In the genomic region with DNA sequence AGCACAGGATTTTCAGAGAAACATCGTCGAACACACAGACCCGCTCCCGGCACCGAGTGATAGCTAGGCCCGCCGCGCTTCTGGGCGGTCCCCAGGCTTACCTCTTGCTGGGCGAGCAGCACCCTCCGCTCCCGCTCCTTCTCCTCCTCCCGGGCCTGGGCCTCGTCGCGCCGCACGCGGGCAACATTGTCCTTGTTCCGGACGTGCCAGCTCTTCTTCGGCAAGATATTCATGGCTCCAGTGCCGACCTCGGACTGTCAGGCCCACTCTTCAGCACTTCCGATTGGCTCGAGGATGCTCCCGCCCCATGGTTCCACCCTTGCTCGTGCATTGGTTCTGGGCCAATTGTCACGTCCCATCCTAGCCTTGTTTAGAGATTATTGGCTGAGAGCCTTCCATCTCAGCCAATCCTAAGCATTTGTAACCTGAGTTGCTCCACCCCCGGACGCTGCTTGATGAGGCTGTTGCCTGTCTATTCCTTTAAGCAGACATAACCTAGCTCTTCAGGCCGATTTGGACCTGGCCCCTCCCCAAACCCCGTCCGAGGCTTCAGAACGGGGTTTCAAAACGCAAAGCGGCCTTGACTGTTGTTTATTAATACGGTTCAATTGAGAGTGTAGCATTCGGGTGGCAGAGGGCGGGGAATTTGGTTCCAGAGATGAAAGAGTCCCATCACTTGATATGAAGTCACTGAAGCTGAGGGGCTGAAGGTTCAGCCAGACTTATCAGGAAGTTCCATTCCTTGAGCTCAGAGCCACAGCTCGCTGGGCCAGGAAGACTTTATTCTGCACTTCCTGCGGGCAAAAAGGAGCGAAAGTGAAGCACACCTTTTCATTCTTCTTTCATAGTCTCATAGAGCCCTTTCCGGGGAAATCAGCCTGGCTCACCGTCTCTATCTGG, we compare ENCODE assay signal across 8 mouse cellular contexts. TPM values are rescaled to one million over a fixed set of nuclear protein-coding genes. Genes with fewer than 3 reads are reported as not detected.
DNase-seq lines count a peak whose midpoint lies in the region; ATAC-seq and TF ChIP-seq lines count a peak whose summit lies in the region.

Gene Leng1, minus strand, starts transcription at position 626 of the 900 bp plus-strand sequence.

- peaks cover 42% of the 10 kb centered on the region for H3K36me3 ChIP-seq in G1E (replicated peaks)
- peaks cover 11% of the 10 kb centered on the region for H3K36me3 ChIP-seq in forebrain, embryonic 16.5 days (ENCODE audit: control insufficient read depth, insufficient read depth)
- peaks cover 32% of the 10 kb centered on the region for H3K36me3 ChIP-seq in lung, embryonic 14.5 days (ENCODE audit: insufficient read depth)
- peaks cover 22% of the 10 kb centered on the region for H3K36me3 ChIP-seq in thymus, adult 2 months (ENCODE audit: control insufficient read depth, insufficient read depth, low read length)

- H3K4me2 ChIP-seq in forebrain, embryonic 16.5 days (ENCODE audit: low read length): peak within 1 kb of the TSS; percentile 92
- peak within 1 kb of the TSS; percentile 82 for H3K4me2 ChIP-seq in lung, embryonic 14.5 days

- no peak for TF ChIP-seq CTCF in G1E (IDR thresholded peaks at IDR 0.05; ENCODE audit: low read depth, low read length)
- no peak for TF ChIP-seq CTCF in layer of hippocampus, adult 2 months (conservative IDR thresholded peaks at IDR 0.05)
- TF ChIP-seq CTCF in lung, embryonic 14.5 days (IDR thresholded peaks at IDR 0.05; ENCODE audit: low read depth): no peak
- TF ChIP-seq CTCF in olfactory bulb, adult 2 months (IDR thresholded peaks at IDR 0.05; ENCODE audit: insufficient read depth, low read depth, low read length): no peak
- TF ChIP-seq CTCF in thymus, adult 2 months (IDR thresholded peaks at IDR 0.05; ENCODE audit: borderline replicate concordance, control insufficient read depth, extremely low read depth, insufficient read depth, low read length, poor library complexity): peak; percentile 33; the same call in 1 of the 2 replicates

- peaks cover 35% of the 10 kb centered on the region for H3K4me1 ChIP-seq in G1E (ENCODE audit: insufficient read depth, low read depth, low read length)
- H3K4me1 ChIP-seq in forebrain, embryonic 16.5 days (replicated peaks; ENCODE audit: control insufficient read depth, insufficient read depth, low read length): peaks cover 18% of the 10 kb centered on the region
- 0 out of 2 replicates have a peak, but pooled peaks cover 3% of the 10 kb centered on the region for H3K4me1 ChIP-seq in lung, embryonic 14.5 days (ENCODE audit: insufficient read depth)
- peaks cover 5% of the 10 kb centered on the region; the same call in 1 of the 2 replicates for H3K4me1 ChIP-seq in olfactory bulb, adult 2 months (ENCODE audit: control insufficient read depth, insufficient read depth, low read length)
- H3K4me1 ChIP-seq in thymus, adult 2 months (replicated peaks; ENCODE audit: control insufficient read depth, insufficient read depth, low read length): peaks cover 21% of the 10 kb centered on the region

- WGBS in forebrain, embryonic 16.5 days: 4% methylated on average over 44 of the region's 45 CpGs
- WGBS in lung, embryonic 14.5 days: 2% methylated on average over 45 of the region's 45 CpGs
- 2% methylated on average over 45 of the region's 45 CpGs for WGBS in olfactory bulb, adult 2 months
- WGBS in thymus, adult 2 months: 2% methylated on average over 45 of the region's 45 CpGs

- H3K27ac ChIP-seq in forebrain, embryonic 16.5 days (ENCODE audit: low read length): peak within 1 kb of the TSS; percentile 84
- peak within 1 kb of the TSS; percentile 87 for H3K27ac ChIP-seq in layer of hippocampus, adult 2 months
- H3K27ac ChIP-seq in lung, embryonic 14.5 days (ENCODE audit: low read depth): peak within 1 kb of the TSS; percentile 89
- H3K27ac ChIP-seq in olfactory bulb, adult 2 months (ENCODE audit: insufficient read depth, low read depth, low read length): peak within 1 kb of the TSS; percentile 54
- peak within 1 kb of the TSS; percentile 84 for H3K27ac ChIP-seq in thymus, adult 2 months (ENCODE audit: control insufficient read depth, insufficient read depth, low read length)

- H3K9me3 ChIP-seq in G1E (replicated peaks): no peaks in the 10 kb centered on the region
- H3K9me3 ChIP-seq in forebrain, embryonic 16.5 days (ENCODE audit: control insufficient read depth, low read length): no peaks in the 10 kb centered on the region
- H3K9me3 ChIP-seq in lung, embryonic 14.5 days (ENCODE audit: low read depth, low read length): no peaks in the 10 kb centered on the region

- no peaks in the 10 kb centered on the region for H3K27me3 ChIP-seq in G1E (ENCODE audit: insufficient read depth, low read length)
- no peaks in the 10 kb centered on the region for H3K27me3 ChIP-seq in forebrain, embryonic 16.5 days (replicated peaks; ENCODE audit: control insufficient read depth, insufficient read depth, low read length)
- H3K27me3 ChIP-seq in lung, embryonic 14.5 days (ENCODE audit: insufficient read depth, low read length): no peaks in the 10 kb centered on the region
- H3K27me3 ChIP-seq in thymus, adult 2 months (ENCODE audit: control insufficient read depth, insufficient read depth, low read length): no peaks in the 10 kb centered on the region

- peak; percentile 94 for DNase-seq in G1E (ENCODE audit: low spot score)
- DNase-seq in cerebellum, adult 18-20 months: peak; percentile 95 to 98
- DNase-seq in heart, postnatal 36 days: peak; percentile 94 to 96
- peak; percentile 97 to 98 for DNase-seq in layer of hippocampus, adult 2 months (ENCODE audit: low spot score in 2 of 2)
- DNase-seq in lung, embryonic 14.5 days: peak; percentile 99
- peak; percentile 92 for DNase-seq in thymus, adult 2 months

- intact Hi-C loops in heart, postnatal 36 days (cut with DNase I): loop anchor here (2.0 kb wide), 1 partner anchor 39 kb away; no protein-coding TSS in a partner anchor

- H3K9ac ChIP-seq in forebrain, embryonic 16.5 days (replicated peaks; ENCODE audit: low read depth, low read length): peak within 1 kb of the TSS; percentile 70
- H3K9ac ChIP-seq in lung, embryonic 14.5 days: peak within 1 kb of the TSS; percentile 69

- peak within 1 kb of the TSS; percentile 86 for H3K4me3 ChIP-seq in G1E (ENCODE audit: low read depth, low read length)
- H3K4me3 ChIP-seq in forebrain, embryonic 16.5 days (replicated peaks; ENCODE audit: low read length): peak within 1 kb of the TSS; percentile 88
- H3K4me3 ChIP-seq in layer of hippocampus, adult 2 months: peak within 1 kb of the TSS; percentile 66
- peak within 1 kb of the TSS; percentile 59 for H3K4me3 ChIP-seq in lung, embryonic 14.5 days (ENCODE audit: low read depth, low read length)
- peak within 1 kb of the TSS; percentile 75 for H3K4me3 ChIP-seq in olfactory bulb, adult 2 months (ENCODE audit: insufficient read depth, low read depth, low read length)
- peak within 1 kb of the TSS; percentile 90 for H3K4me3 ChIP-seq in thymus, adult 2 months (ENCODE audit: control insufficient read depth, insufficient read depth, low read length)

- TF ChIP-seq POLR2A in olfactory bulb, adult 2 months (IDR thresholded peaks at IDR 0.05; ENCODE audit: insufficient read depth, low read depth, low read length): peak; percentile 61
- TF ChIP-seq POLR2A in thymus, adult 2 months (IDR thresholded peaks at IDR 0.05; ENCODE audit: control insufficient read depth, extremely low read depth, insufficient read depth, low read length, poor library complexity): peak; percentile 70

- ATAC-seq in G1E (ENCODE audit: extremely low read depth, insufficient number of reproducible peaks, low FRiP score, poor library complexity, severe bottlenecking): peak; percentile 98
- peak; percentile 99 for ATAC-seq in forebrain, embryonic 16.5 days
- peak; percentile 99 for ATAC-seq in lung, embryonic 14.5 days (ENCODE audit: insufficient read depth)

RNA-seq across cellular contexts. Expression of gene Leng1, which starts in this region (rescaled TPM):
- total RNA-seq in G1E (2014; fragmentation: Nextera tagmentation) (8.2 and 9.0 TPM in 2 replicates), G1E (2017) (7.6 and 7.7 TPM in 2 replicates)
- polyA plus RNA-seq in G1E (2012): 10.4 and 11.0 TPM in 2 replicates
- 15.5 and 16.5 TPM in 2 replicates for polyA plus RNA-seq in forebrain, embryonic 16.5 days (2015; fragmentation: Nextera tagmentation; extraction: Ambion mirVana)
- 10 to 100 TPM; 12.5 to 12.9 TPM for total RNA-seq in heart, postnatal 36 days (2021)
- 1 to 10 TPM; 5.3 to 5.6 TPM for total RNA-seq in layer of hippocampus, adult 2 months (2021)
- 12.0 and 12.5 TPM in 2 replicates for polyA plus RNA-seq in lung, embryonic 14.5 days (2014; fragmentation: Nextera tagmentation; extraction: Ambion mirVana)
- not detected in 2 replicates for polyA plus RNA-seq in olfactory bulb, adult 2 months (2012; ENCODE audit: insufficient read depth, insufficient read length, low replicate concordance, missing spikeins)
- polyA plus RNA-seq in thymus, adult 2 months (2012; rRNA removed): 4.3 and 4.9 TPM in 2 replicates

Comparison
In these comparisons a context has a peak if more than half of its experiments do, and no peak if none do; other contexts are left out.
1. Peak in every context shown above with its lines: DNase-seq, ATAC-seq, H3K4me3 ChIP-seq and H3K27ac ChIP-seq.